Mouse (Mus musculus) monocyte, adult 5-6 weeks (primary cell): ENCODE measurements around the gene Pth2. TPM values are rescaled to one million over a fixed set of nuclear protein-coding genes. Genes with fewer than 3 reads are reported as not detected.
A peak's percentile ranks its signal among the peaks of the same experiment; 100 is the strongest.
"Not testable (repeated sequence)": the region's sequence is repeated elsewhere in the genome, so short reads cannot be mapped to it uniquely, and the experiment has no call there.

ENCODE experiments used
- ATAC-seq: fragments of 153-309, 156-312 bp; replicated peaks from 2 replicates; pipeline ENCODE4 v1.8.0; 2017; ENCODE audit warnings: mild to moderate bottlenecking; ENCODE audit not compliant: low TSS enrichment, insufficient number of reproducible peaks, severe bottlenecking, poor library complexity, low FRiP score
- total RNA-seq: library from RNA; stranded (forward); fragments of 200-1000, 200-491, 200-594 nt; gene quantifications from 3 replicates; pipeline ENCODE4 v1.2.3, GENCODE M21; 2017

The Pth2 gene
- total RNA-seq, 1 experiment from 2014 or later, result not detected

- no peak for ATAC-seq
Observed at GRCm38 (mm10) chr7:45150321-45150720, 30.5 kb upstream of the Pth2 start.

GRCm38 (mm10) chr7:45151303-45151702, 29.5 kb upstream of the Pth2 start:
- ATAC-seq, result no peak

- ATAC-seq, result not testable (repeated sequence)
Observed at GRCm38 (mm10) chr7:45153052-45153451, 27.7 kb upstream of the Pth2 start.

GRCm38 (mm10) chr7:45153586-45153985, 27.2 kb upstream of the Pth2 start:
- no peak for ATAC-seq

DNA sequence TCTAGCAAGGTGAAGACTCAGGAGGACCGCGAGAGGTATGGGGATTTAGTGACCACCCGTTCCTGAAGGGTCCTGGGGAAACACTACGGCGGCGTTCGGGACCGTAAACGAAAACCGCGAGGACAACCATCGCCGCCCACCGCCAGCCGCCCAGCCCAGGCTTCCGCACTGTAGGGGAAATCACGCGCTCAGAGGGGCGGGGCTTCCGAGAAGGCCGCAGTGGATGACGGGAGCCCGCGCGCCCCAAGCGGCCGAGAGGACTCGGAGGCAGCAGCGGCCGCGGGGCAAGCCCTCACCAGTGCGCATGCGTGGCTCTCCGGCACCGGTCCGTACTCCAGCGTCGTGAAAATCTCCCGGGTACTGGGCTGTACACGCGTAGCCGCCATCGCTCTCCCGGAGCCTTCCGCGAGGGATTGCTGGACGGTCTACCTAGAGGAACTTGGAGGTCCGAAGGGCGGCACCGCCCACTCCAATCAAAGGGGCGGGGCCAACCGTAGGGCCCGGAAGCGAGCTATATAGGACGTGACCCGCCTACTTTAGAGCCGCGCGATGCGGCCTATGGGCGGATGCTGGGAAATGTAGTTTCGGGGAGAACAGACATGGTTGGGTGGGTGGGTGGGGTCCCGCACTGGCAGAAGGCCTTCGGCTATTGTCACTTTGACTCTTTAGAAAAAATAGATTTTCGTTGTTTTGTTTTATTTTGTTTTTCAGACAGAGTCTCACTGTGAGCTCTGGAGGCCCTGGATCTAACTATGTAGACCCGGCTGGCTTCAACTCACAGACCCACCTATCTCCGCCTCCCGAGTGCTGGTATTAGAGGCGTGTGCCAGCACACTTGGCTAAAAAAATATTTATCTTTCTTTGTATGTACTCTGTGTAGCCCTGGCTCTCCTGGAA, 26.5 kb upstream of the Pth2 start, which contains the start of the genes Pih1d1 and Aldh16a1:
Gene Pih1d1 (plus strand): TSS at position 208 of the 897 bp plus-strand sequence.
Gene Aldh16a1 (minus strand): TSS at position 489 of the 897 bp plus-strand sequence.
- ATAC-seq, result peak; percentile 81

GRCm38 (mm10) chr7:45154993-45155514, 25.7 kb upstream of the Pth2 start:
- ATAC-seq, result no peak

GRCm38 (mm10) chr7:45155590-45155989, 25.2 kb upstream of the Pth2 start:
- no peak for ATAC-seq

GRCm38 (mm10) chr7:45156206-45156605, 24.6 kb upstream of the Pth2 start:
- no peak for ATAC-seq

GRCm38 (mm10) chr7:45157459-45157858, 23.3 kb upstream of the Pth2 start:
- ATAC-seq, result no peak

- ATAC-seq, result no peak
Observed at GRCm38 (mm10) chr7:45158991-45159390, 21.8 kb upstream of the Pth2 start.

GRCm38 (mm10) chr7:45160316-45160800, 20.4 kb upstream of the Pth2 start:
- ATAC-seq, result no peak

DNA sequence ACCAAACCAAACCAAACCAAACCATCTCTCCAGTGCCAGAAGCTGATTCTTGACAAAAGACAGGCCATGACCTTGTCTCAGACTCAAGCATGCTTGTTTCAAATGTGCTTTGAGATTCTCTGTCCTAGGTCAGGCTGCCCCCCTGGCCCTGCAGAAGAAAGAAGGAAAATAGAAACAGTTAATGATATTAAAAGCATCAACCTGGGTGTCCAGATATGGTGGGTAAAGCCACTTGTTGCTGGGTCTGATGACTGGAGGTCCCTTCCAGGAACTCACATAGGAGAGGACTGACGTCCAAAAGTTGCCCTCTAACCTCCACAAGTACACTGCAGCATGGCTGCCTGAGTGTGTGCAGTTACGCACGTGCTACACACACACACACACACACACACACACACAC, 19.9 kb upstream of the Pth2 start:
- no peak for ATAC-seq

- ATAC-seq, result peak; percentile 61
Observed at GRCm38 (mm10) chr7:45161612-45162473, 19.0 kb upstream of the Pth2 start.

- no peak; the same call in 1 of the 2 replicates for ATAC-seq
Observed at GRCm38 (mm10) chr7:45162551-45162950, 18.2 kb upstream of the Pth2 start.

- no peak for ATAC-seq
Observed at GRCm38 (mm10) chr7:45162996-45163615, 17.7 kb upstream of the Pth2 start.

DNA sequence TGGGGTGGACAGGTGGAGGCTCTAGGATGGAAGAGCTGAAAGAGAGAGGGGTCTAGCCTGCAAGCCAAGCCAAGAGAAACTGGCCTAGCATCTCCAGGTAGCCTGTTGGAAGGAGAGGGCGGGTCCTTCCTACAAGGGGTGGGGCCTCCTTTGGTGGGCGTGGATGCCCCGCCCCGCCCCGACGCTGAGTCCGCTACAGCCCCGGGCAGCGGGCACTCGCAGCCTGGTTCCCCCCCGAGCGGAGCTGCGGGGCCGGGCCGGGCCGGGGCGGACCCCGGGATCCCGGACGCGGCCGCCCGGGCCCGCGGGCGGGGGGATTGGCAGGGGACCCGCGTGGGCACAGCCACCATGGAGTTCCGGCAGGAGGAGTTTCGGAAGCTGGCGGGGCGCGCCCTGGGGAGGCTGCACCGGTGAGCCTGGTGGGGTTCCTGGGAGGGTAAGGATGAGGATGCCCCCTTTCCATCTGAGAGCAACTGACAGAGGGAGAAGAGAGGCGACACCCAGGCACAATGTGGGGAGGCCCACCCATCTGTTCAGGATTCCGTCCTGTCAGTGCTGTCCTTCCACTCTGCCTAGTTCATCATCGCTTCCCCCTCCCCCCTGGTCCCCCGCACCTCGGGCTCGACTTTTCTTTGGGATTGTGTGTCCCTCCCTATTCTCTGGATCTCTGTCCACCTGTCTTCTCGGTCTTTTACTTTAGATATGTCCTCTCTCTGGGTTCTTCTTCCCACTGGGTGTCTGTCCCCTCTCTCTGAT, 16.9 kb upstream of the Pth2 start, which contains the start of gene Slc17a7:
Gene Slc17a7 (plus strand): TSS at position 215 of the 756 bp plus-strand sequence.
- ATAC-seq, result no peak

DNA sequence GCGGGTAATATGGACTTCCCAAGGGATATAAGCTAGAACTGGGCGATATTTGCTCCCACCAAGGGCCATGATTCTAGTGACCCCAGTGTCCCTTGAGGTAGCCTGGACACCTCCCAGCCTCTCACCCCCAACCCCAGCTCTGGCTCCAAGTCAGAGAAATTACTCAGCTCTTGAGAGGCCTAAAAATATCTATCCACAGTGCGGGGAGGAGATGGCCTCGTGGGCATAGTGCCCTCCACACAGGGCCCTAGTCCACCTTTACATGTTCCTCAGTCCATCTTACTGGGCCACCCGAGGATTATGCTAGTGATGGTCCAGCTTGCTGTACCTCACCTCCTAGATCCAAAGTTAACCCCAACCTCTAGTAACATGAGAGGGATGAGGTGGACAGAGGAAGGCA, 16.0 kb upstream of the Pth2 start:
- ATAC-seq, result no peak

- ATAC-seq, result no peak
Observed at GRCm38 (mm10) chr7:45165701-45166100, 15.1 kb upstream of the Pth2 start.
